Mouse (Mus musculus): ENCODE measurements at regions not wholly inside any gene's neighbourhood (a gene's known extent, or its start where the extent isn't known, plus 50 kb on each side); places are given as distances from the start of the nearest gene placed in this dataset.

GRCm38 (mm10) chr5:49783728-49784127 lies 259.0 kb upstream of the Kcnip4 start:
- H3K4me3 ChIP-seq: no peak overlapping the region
- no peak for ATAC-seq (ENCODE audit: extremely low read depth, insufficient number of reproducible peaks, low FRiP score, low TSS enrichment)

DNA sequence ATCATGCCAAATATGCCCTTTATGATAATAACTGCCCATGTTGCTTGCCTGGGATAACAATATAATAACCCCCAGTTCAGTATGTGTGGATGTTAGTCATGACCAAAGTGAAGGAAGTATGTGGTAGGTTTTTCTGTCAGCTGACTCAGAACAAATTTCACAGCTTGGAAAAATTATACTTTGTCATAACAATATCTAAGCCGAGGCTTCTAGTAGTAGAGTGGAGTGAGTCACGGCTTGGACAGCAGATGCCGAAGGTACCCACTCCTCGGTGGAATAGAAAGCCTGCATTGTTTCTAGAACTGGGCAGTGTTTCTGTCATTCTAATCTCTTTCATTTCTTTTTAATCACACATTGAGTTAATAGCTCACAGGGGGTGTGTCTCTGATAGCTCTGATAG lies 236.3 kb upstream of the Kcnip4 start:
- Histone ChIP-seq H3K9me3 (no peaks in the 10 kb centered on the region), H3K27ac (replicated peaks) (no peak overlapping the region), H3K36me3 (no peaks in the 10 kb centered on the region), H3K4me1 (no peaks in the 10 kb centered on the region), H3K9ac (no peak overlapping the region), H3K4me3 (no peak overlapping the region), H3K4me2 (no peak overlapping the region), H3K27me3 (replicated peaks) (no peaks in the 10 kb centered on the region)
- 63% methylated on average over 4 of the region's 4 CpGs for WGBS
- no peak for ATAC-seq (ENCODE audit: extremely low read depth, insufficient number of reproducible peaks, low FRiP score, low TSS enrichment)

More at GRCm38 (mm10) chr5:49783728-49784127, 259.0 kb upstream of the Kcnip4 start:
- no peak overlapping the region for H3K4me2 ChIP-seq
- H3K27ac ChIP-seq (replicated peaks): no peak overlapping the region
- H3K27me3 ChIP-seq (replicated peaks): no peaks in the 10 kb centered on the region
- H3K4me1 ChIP-seq: no peaks in the 10 kb centered on the region
- 59% methylated on average over 3 of the region's 3 CpGs for WGBS
- H3K9ac ChIP-seq: no peak overlapping the region
- H3K36me3 ChIP-seq: no peaks in the 10 kb centered on the region
- H3K9me3 ChIP-seq: peaks cover 4% of the 10 kb centered on the region; the same call in 1 of the 2 replicates

GRCm38 (mm10) chr5:49755531-49755930 lies 230.8 kb upstream of the Kcnip4 start:
- ATAC-seq (ENCODE audit: extremely low read depth, insufficient number of reproducible peaks, low FRiP score, low TSS enrichment): no peak
- 53% methylated on average over 1 of the region's 1 CpGs for WGBS
- H3K27ac ChIP-seq (replicated peaks): no peak overlapping the region
- H3K4me3 ChIP-seq: no peak overlapping the region
- H3K9ac ChIP-seq: no peak overlapping the region
- H3K4me2 ChIP-seq: no peak overlapping the region
- no peaks in the 10 kb centered on the region for H3K36me3 ChIP-seq
- H3K27me3 ChIP-seq (replicated peaks): no peaks in the 10 kb centered on the region
- no peaks in the 10 kb centered on the region for H3K4me1 ChIP-seq
- no peaks in the 10 kb centered on the region for H3K9me3 ChIP-seq

DNA sequence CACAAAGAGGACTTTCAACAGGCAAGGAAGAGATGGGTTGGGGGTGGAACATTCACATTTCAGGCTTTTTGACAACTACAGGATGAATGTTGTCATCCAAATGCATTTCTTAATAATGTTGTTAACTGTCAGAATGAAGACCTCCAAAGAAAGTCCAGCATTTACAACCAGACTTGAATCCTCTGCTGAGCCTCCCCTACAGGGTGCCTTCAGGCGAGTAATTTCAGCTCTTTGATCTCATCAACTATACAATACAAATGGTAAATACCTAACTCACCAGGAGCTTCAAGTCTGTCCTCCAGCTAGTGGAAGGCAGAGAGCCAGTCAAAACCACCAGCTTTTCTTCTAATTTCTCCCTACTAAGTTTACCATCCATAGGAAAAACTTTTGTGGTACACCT lies 187.9 kb upstream of the Kcnip4 start:
- 39% methylated on average over 1 of the region's 1 CpGs for WGBS
- Histone ChIP-seq H3K4me1 (no peaks in the 10 kb centered on the region), H3K9ac (no peak overlapping the region), H3K27me3 (replicated peaks) (no peaks in the 10 kb centered on the region), H3K4me3 (no peak overlapping the region), H3K36me3 (no peaks in the 10 kb centered on the region), H3K9me3 (no peaks in the 10 kb centered on the region), H3K27ac (replicated peaks) (no peak overlapping the region), H3K4me2 (no peak overlapping the region)
- no peak for ATAC-seq (ENCODE audit: extremely low read depth, insufficient number of reproducible peaks, low FRiP score, low TSS enrichment)

GRCm38 (mm10) chr5:49682156-49682555 lies 157.4 kb upstream of the Kcnip4 start:
- no peaks in the 10 kb centered on the region; the same call in 1 of the 2 replicates for H3K9me3 ChIP-seq
- H3K4me3 ChIP-seq: no peak overlapping the region
- no peak overlapping the region for H3K9ac ChIP-seq
- no peaks in the 10 kb centered on the region for H3K27me3 ChIP-seq (replicated peaks)
- no peaks in the 10 kb centered on the region for H3K36me3 ChIP-seq
- no peak for ATAC-seq (ENCODE audit: extremely low read depth, insufficient number of reproducible peaks, low FRiP score, low TSS enrichment)
- no peaks in the 10 kb centered on the region for H3K4me1 ChIP-seq
- H3K4me2 ChIP-seq: no peak overlapping the region
- 72% methylated on average over 4 of the region's 4 CpGs for WGBS
- no peak overlapping the region for H3K27ac ChIP-seq (replicated peaks)

- WGBS: 50% methylated on average over 2 of the region's 2 CpGs
- Histone ChIP-seq H3K4me2 (no peak overlapping the region), H3K36me3 (no peaks in the 10 kb centered on the region), H3K4me1 (no peaks in the 10 kb centered on the region), H3K9me3 (no peaks in the 10 kb centered on the region; the same call in 1 of the 2 replicates), H3K4me3 (no peak overlapping the region), H3K27ac (replicated peaks) (no peak overlapping the region), H3K9ac (no peak overlapping the region), H3K27me3 (replicated peaks) (no peaks in the 10 kb centered on the region)
- no peak for ATAC-seq (ENCODE audit: extremely low read depth, insufficient number of reproducible peaks, low FRiP score, low TSS enrichment)
These were observed 156.8 kb upstream of the Kcnip4 start for GRCm38 (mm10) chr5:49681514-49681913.

- no peaks in the 10 kb centered on the region for H3K27me3 ChIP-seq (replicated peaks)
- no peak for ATAC-seq (ENCODE audit: extremely low read depth, insufficient number of reproducible peaks, low FRiP score, low TSS enrichment)
- H3K27ac ChIP-seq (replicated peaks): no peak overlapping the region
- WGBS: 62% methylated on average over 2 of the region's 2 CpGs
- no peak overlapping the region for H3K4me2 ChIP-seq
- no peak overlapping the region for H3K9ac ChIP-seq
- no peaks in the 10 kb centered on the region; the same call in 1 of the 2 replicates for H3K9me3 ChIP-seq
- no peaks in the 10 kb centered on the region for H3K4me1 ChIP-seq
- H3K4me3 ChIP-seq: no peak overlapping the region
- H3K36me3 ChIP-seq: no peaks in the 10 kb centered on the region
These were observed 151.2 kb upstream of the Kcnip4 start for GRCm38 (mm10) chr5:49675885-49676284.

- no peak overlapping the region for H3K27ac ChIP-seq (replicated peaks)
- no peak for ATAC-seq (ENCODE audit: extremely low read depth, insufficient number of reproducible peaks, low FRiP score, low TSS enrichment)
- no peaks in the 10 kb centered on the region for H3K27me3 ChIP-seq (replicated peaks)
- H3K36me3 ChIP-seq: no peaks in the 10 kb centered on the region
- H3K9ac ChIP-seq: no peak overlapping the region
- 0 out of 2 replicates have a peak, but pooled peaks cover 6% of the 10 kb centered on the region for H3K9me3 ChIP-seq
- H3K4me1 ChIP-seq: no peaks in the 10 kb centered on the region
- H3K4me3 ChIP-seq: no peak overlapping the region
- H3K4me2 ChIP-seq: no peak overlapping the region
These were observed 140.5 kb upstream of the Kcnip4 start for GRCm38 (mm10) chr5:49665196-49665595.

GRCm38 (mm10) chr5:49663928-49664327 lies 139.2 kb upstream of the Kcnip4 start:
- Histone ChIP-seq H3K4me2 (no peak overlapping the region), H3K27ac (replicated peaks) (no peak overlapping the region), H3K4me3 (no peak overlapping the region), H3K9ac (no peak overlapping the region), H3K36me3 (no peaks in the 10 kb centered on the region), H3K27me3 (replicated peaks) (no peaks in the 10 kb centered on the region), H3K9me3 (0 out of 2 replicates have a peak, but pooled peaks cover 6% of the 10 kb centered on the region), H3K4me1 (no peaks in the 10 kb centered on the region)
- 84% methylated on average over 1 of the region's 1 CpGs for WGBS
- ATAC-seq (ENCODE audit: extremely low read depth, insufficient number of reproducible peaks, low FRiP score, low TSS enrichment): no peak

DNA sequence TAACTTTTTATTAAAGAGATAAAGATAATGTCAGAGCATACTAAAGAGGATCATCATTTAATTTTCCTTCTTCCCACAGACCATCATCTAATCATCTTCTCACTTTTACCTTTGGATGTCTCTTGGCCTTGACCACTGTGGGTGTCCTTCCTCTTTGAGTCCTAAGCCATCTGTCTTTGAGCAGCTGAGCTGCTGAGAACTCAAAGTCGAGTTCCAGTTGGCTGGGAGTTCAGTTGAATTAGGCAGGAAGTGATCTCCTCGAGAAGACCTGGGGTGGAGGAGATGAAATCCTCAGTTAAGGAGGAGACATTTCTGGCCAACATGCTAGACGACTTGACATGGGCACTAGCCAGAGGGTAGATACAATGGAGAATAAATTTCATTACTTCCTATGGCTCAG lies 137.4 kb upstream of the Kcnip4 start:
- no peak overlapping the region for H3K4me3 ChIP-seq
- no peak for ATAC-seq (ENCODE audit: extremely low read depth, insufficient number of reproducible peaks, low FRiP score, low TSS enrichment)
- H3K4me2 ChIP-seq: no peak overlapping the region
- no peak overlapping the region for H3K9ac ChIP-seq
- H3K4me1 ChIP-seq: no peaks in the 10 kb centered on the region
- no peak overlapping the region for H3K27ac ChIP-seq (replicated peaks)
- H3K27me3 ChIP-seq (replicated peaks): no peaks in the 10 kb centered on the region
- 49% methylated on average over 3 of the region's 3 CpGs for WGBS
- H3K36me3 ChIP-seq: no peaks in the 10 kb centered on the region
- H3K9me3 ChIP-seq: 0 out of 2 replicates have a peak, but pooled peaks cover 6% of the 10 kb centered on the region

- no peak overlapping the region for H3K9ac ChIP-seq
- H3K27ac ChIP-seq (replicated peaks): no peak overlapping the region
- H3K4me3 ChIP-seq: no peak overlapping the region
- no peaks in the 10 kb centered on the region for H3K27me3 ChIP-seq (replicated peaks)
- no peak overlapping the region for H3K4me2 ChIP-seq
- no peaks in the 10 kb centered on the region for H3K9me3 ChIP-seq
- H3K36me3 ChIP-seq: no peaks in the 10 kb centered on the region
- H3K4me1 ChIP-seq: no peaks in the 10 kb centered on the region
- ATAC-seq (ENCODE audit: extremely low read depth, insufficient number of reproducible peaks, low FRiP score, low TSS enrichment): no peak
These were observed 135.9 kb upstream of the Kcnip4 start for GRCm38 (mm10) chr5:49660598-49660997.

- WGBS: 84% methylated on average over 5 of the region's 5 CpGs
- ATAC-seq (ENCODE audit: extremely low read depth, insufficient number of reproducible peaks, low FRiP score, low TSS enrichment): no peak
These were observed 126.2 kb upstream of the Kcnip4 start for GRCm38 (mm10) chr5:49650953-49651352.

More at GRCm38 (mm10) chr5:49650953-49651352, 126.2 kb upstream of the Kcnip4 start:
- Histone ChIP-seq H3K27ac (replicated peaks) (no peak overlapping the region), H3K4me3 (no peak overlapping the region), H3K27me3 (replicated peaks) (no peaks in the 10 kb centered on the region), H3K36me3 (no peaks in the 10 kb centered on the region), H3K9ac (no peak overlapping the region), H3K4me1 (no peaks in the 10 kb centered on the region), H3K4me2 (no peak overlapping the region), H3K9me3 (no peaks in the 10 kb centered on the region)

Measured in heart, embryonic 13.5 days (tissue).